In genomic region chr1:100231980-100232608, GRCm38 (mm10) we compare ENCODE assay signal across 9 mouse cellular contexts.
DNase-seq lines count a peak whose midpoint lies in the region; ATAC-seq lines count a peak whose summit lies in the region.
"Had no signal": no experiment of that assay in that cellular context is flagged by ENCODE, and none has a peak within 500 bp of the region (broad histone marks: within the 10 kb centered on the region; RNA-seq: fewer than 3 reads in every experiment).

No protein-coding gene starts in this region.

- ATAC-seq in hindbrain, embryonic 15.5 days (ENCODE audit: low FRiP score, low read depth), result peak; percentile 88
- ATAC-seq in neural tube, embryonic 14.5 days (ENCODE audit: low read depth), result peak; percentile 91

- H3K9ac ChIP-seq in hindbrain, embryonic 15.5 days, result no peak overlapping the region
- H3K9ac ChIP-seq in neural tube, embryonic 14.5 days (replicated peaks; ENCODE audit: low read depth, low read length), result no peak overlapping the region

- no peak overlapping the region for H3K4me2 ChIP-seq in hindbrain, embryonic 15.5 days
- no peak overlapping the region for H3K4me2 ChIP-seq in neural tube, embryonic 14.5 days (ENCODE audit: low read depth, low read length)

- no peak overlapping the region for H3K4me3 ChIP-seq in hindbrain, embryonic 15.5 days
- no peak overlapping the region for H3K4me3 ChIP-seq in neural tube, embryonic 14.5 days (ENCODE audit: low read depth, low read length)
- H3K4me3 ChIP-seq: myocyte had no signal

- H3K36me3 ChIP-seq in hindbrain, embryonic 15.5 days, result no peaks in the 10 kb centered on the region
- no peaks in the 10 kb centered on the region for H3K36me3 ChIP-seq in neural tube, embryonic 14.5 days (ENCODE audit: control insufficient read depth, insufficient read depth, low read length)

- no peaks in the 10 kb centered on the region for H3K9me3 ChIP-seq in hindbrain, embryonic 15.5 days
- no peaks in the 10 kb centered on the region for H3K9me3 ChIP-seq in neural tube, embryonic 14.5 days (ENCODE audit: control insufficient read depth, low read length)

- WGBS in hindbrain, embryonic 15.5 days, result 8% methylated on average over 6 of the region's 6 CpGs
- 9% methylated on average over 5 of the region's 6 CpGs for WGBS in neural tube, embryonic 14.5 days

- DNase-seq in heart, postnatal 4 days, result peak; percentile 25
- no peak for DNase-seq in heart, adult 8-10 months (ENCODE audit: low spot score)
- peak; percentile 49 for DNase-seq in embryo, embryonic 9.5 days (ENCODE audit: extremely low spot score)
- peak; percentile 8 for DNase-seq in left cerebral cortex, adult 11 months (ENCODE audit: low spot score)
- no peak for DNase-seq in thymus, adult 18-20 months
- no peak for DNase-seq in adipocyte (ENCODE audit: low spot score)

- no peaks in the 10 kb centered on the region for H3K4me1 ChIP-seq in hindbrain, embryonic 15.5 days (replicated peaks)
- no peaks in the 10 kb centered on the region for H3K4me1 ChIP-seq in neural tube, embryonic 14.5 days (ENCODE audit: control insufficient read depth, insufficient read depth, low read length)

- H3K27ac ChIP-seq in hindbrain, embryonic 15.5 days (replicated peaks), result no peak overlapping the region
- H3K27ac ChIP-seq in neural tube, embryonic 14.5 days (ENCODE audit: low read depth, low read length), result no peak overlapping the region

- H3K27me3 ChIP-seq in hindbrain, embryonic 15.5 days, result no peaks in the 10 kb centered on the region
- H3K27me3 ChIP-seq in neural tube, embryonic 14.5 days (ENCODE audit: control insufficient read depth, insufficient read depth, low read length), result no peaks in the 10 kb centered on the region

Comparison
In these comparisons a context has a peak if more than half of its experiments do, and no peak if none do; other contexts are left out.
1. DNase-seq: peak in heart, postnatal 4 days (single experiment), embryo, embryonic 9.5 days (single experiment) and left cerebral cortex, adult 11 months (single experiment); none in heart, adult 8-10 months (single experiment), thymus, adult 18-20 months (0 of 2) and adipocyte (single experiment).